Mouse (Mus musculus) liver, postnatal 0 days (tissue): Measurements from ENCODE around the gene Pcnx2.

Experiments used
- CTCF ChIP-seq: sonication (generic); IDR thresholded peaks from 2 replicates; pipeline ENCODE4 v1.5.1; 2016; ENCODE audit warnings: antibody characterized with exemption, low read depth
- EP300 ChIP-seq: IDR thresholded peaks from 2 replicates; pipeline ENCODE4 v1.6.1; 2016; ENCODE audit warnings: antibody characterized with exemption, low read depth, mild to moderate bottlenecking

GRCm38 (mm10) chr8:125889920-125890319, 8.2 kb downstream of the Pcnx2 start:
- TF ChIP-seq CTCF (no peak), EP300 (no peak)
